Mouse (Mus musculus) neutrophil, adult 5-6 weeks (primary cell): ENCODE measurements around the gene Sstr4. TPM values are rescaled to one million over a fixed set of nuclear protein-coding genes. Genes with fewer than 3 reads are reported as not detected.

Experiments
- ATAC-seq: fragments of 151-379, 151-347 bp; 2 replicates; pipeline ENCODE4 v1.8.0; 2017; ENCODE audit warnings: mild to moderate bottlenecking, moderate TSS enrichment; ENCODE audit not compliant: insufficient number of reproducible peaks, poor library complexity, low FRiP score, severe bottlenecking; ENCODE audit errors: extremely low read depth
- total RNA-seq: library from RNA; stranded (forward); fragments of 200-1000 nt; gene quantifications from 2 replicates; pipeline ENCODE4 v1.2.3, GENCODE M21; 2017

Gene Sstr4
- total RNA-seq, 1 experiment from 2014 or later: 3.6 TPM

DNA sequence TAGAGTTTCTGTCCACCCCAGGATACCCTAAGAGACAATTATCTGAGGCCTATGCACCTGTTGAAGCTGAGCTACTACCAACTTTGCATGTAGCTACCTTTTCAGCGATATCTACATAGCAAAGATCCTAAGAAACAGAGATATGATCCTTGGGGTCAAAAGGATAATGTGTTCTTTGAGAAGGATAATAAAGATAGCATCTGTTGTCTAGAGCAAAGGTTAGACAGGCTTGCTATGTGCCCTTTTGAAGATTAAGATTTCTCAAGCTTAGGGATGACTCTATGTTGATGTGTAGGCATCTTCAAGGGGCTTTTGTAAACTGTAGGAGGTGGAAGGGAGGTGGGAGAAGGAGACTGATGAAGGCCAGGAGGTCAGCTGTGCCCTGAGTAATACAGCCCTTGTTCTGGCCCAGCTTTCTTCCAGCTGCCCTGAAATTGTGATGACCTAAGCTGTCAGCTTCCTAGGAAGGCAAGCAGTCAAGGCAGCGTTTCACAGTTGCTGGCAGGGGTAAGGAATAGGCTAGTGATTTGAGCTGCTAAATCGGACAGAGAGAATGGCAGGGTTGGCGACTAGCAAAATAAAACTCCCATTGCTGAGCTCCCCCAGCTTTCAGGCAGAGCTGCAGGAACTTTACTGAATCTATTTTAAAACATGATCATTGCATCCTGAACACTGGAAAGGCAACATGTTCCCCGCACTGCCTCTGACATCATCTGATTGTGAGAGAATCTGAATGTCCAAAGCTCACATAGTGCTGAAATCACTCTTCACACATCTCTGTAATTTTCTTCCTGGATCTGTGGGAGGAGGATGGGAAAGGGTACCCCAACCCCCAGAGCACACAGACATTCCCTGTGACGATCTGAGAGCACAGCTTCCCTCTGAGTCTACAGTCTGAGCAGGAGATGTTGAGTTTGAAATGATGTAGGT is 7.2 kb upstream of the Sstr4 start:
- ATAC-seq: no peak

GRCm38 (mm10) chr2:148393149-148393548 is 2.0 kb upstream of the Sstr4 start:
- peak; percentile 31; the same call in 1 of the 2 replicates for ATAC-seq

DNA sequence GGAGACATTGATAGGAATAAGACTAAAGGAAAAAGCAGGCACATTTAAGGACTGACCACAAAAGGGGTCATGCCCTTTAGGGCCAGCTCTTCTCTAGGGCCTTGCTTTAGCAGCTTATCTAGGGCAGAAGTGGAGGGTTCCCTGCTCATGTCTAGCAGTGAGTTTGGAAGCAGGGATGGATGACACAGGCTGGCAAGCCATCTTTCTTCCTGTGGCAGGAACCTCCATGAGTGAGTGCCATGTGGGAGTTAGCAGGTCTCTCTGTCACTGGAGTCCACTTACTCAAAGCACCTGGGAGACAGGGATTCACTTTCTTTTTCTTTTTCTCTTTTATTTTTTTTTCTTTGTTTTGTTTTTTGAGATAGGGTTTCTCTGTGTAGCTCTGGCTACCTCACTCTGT is 1.3 kb upstream of the Sstr4 start:
- ATAC-seq: no peak

- no peak for ATAC-seq
Measured at GRCm38 (mm10) chr2:148396209-148396608, 1.1 kb downstream of the Sstr4 start.

- ATAC-seq: peak; percentile 55
Measured at GRCm38 (mm10) chr2:148397015-148397783, 2.1 kb downstream of the Sstr4 start.

GRCm38 (mm10) chr2:148397784-148398100 is 2.6 kb downstream of the Sstr4 start:
- no peak for ATAC-seq

- no peak for ATAC-seq
Measured at GRCm38 (mm10) chr2:148398901-148399685, 3.9 kb downstream of the Sstr4 start.

- ATAC-seq: no peak
Measured at GRCm38 (mm10) chr2:148402227-148402626, 7.1 kb downstream of the Sstr4 start.

GRCm38 (mm10) chr2:148404906-148405305 is 9.8 kb downstream of the Sstr4 start:
- no peak for ATAC-seq

DNA sequence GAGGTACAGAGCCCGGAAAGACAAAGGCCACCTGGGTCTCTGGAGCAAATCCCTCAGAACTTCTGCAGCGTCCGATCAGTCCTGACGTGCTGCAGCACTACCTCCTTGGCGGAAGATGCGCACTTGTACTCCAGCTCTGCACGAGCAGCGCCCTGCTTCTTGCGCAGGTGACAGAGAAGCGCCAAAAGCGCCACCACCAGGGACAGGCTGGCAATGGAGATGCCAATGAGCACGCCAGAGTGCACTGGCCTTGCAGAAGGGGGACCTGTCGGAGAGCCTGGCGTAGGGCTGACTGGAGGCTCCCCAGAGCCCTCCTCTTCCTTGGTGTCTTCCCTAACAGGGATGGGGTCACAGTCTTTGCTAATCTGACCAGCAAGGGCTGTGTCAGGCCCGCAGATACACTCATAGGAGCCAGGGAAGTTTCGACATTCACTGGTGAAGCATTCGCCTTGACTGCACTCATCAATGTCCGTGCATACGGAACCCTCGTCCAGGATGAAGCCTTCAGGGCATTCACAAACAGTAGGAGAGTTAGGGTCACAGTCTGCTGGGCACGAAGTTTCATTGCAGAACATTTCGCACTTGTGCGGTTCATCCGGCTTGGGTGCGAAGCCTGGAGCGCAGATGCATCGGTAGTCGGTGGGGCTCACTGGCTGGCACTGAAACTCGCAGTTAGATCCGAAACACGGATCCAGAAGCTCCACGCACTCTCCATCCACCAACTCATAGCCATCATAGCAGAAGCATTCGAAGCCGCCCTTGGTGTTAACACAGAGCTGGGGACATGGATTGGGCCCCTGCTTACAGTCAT is 11.2 kb downstream of the Sstr4 start:
- peak; percentile 47 for ATAC-seq

GRCm38 (mm10) chr2:148406971-148407869 is 12.1 kb downstream of the Sstr4 start:
- peak; percentile 34 for ATAC-seq

- peak; percentile 39 for ATAC-seq
Measured at GRCm38 (mm10) chr2:148407870-148408760, 13.0 kb downstream of the Sstr4 start, which contains the start of gene Thbd. Gene Thbd (minus strand): TSS chr2:148408188.

DNA sequence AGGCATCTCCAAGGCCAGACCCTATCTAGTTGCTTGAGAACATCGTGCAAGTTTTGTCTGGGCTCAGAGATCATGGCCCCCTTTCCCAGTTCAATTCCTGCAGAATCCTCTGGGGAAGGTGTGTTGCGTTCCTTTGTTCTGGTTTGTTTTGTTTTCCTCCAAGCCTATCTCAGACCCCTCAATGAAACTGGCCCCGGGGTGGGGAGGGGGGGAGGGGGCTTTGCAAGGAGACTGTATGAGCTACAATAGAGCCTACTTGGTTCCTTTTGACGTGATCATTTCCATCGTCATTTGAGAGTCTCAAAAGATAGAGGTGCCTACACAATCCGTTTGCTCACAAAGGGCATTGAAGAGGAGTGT is 13.6 kb downstream of the Sstr4 start:
- no peak for ATAC-seq

GRCm38 (mm10) chr2:148409141-148409540 is 14.0 kb downstream of the Sstr4 start:
- ATAC-seq: peak; percentile 77

- ATAC-seq: no peak
Measured at GRCm38 (mm10) chr2:148409821-148410220, 14.7 kb downstream of the Sstr4 start.

GRCm38 (mm10) chr2:148419151-148419550 is 24.0 kb downstream of the Sstr4 start:
- ATAC-seq: no peak

- ATAC-seq: no peak
Measured at GRCm38 (mm10) chr2:148419776-148420175, 24.6 kb downstream of the Sstr4 start.
